Mouse (Mus musculus) hindbrain, embryonic 10.5 days (tissue): ENCODE results near the gene Crybg2. TPM values are rescaled to one million over a fixed set of nuclear protein-coding genes. Genes with fewer than 3 reads are reported as not detected.

Experiments used
- DNase-seq: peaks from one replicate; pipeline ENCODE4 v3.0.0-alpha.2; 2017; ENCODE audit warnings: low spot score
- H3K27ac ChIP-seq: fragments of 300-500 bp; sonication (generic); 2 replicates; pipeline ENCODE4 v1.5.1; 2016; ENCODE audit warnings: mild to moderate bottlenecking, moderate library complexity
- H3K27me3 ChIP-seq: fragments of 300-500 bp; sonication (generic); 2 replicates; pipeline ENCODE4 v1.6.1; 2016; ENCODE audit warnings: mild to moderate bottlenecking; ENCODE audit not compliant: poor library complexity, insufficient read depth, severe bottlenecking
- H3K36me3 ChIP-seq: fragments of 300-500 bp; sonication (generic); 2 replicates; pipeline ENCODE4 v1.6.1; 2016; ENCODE audit warnings: mild to moderate bottlenecking, moderate library complexity
- H3K4me1 ChIP-seq: fragments of 300-500 bp; sonication (generic); replicated peaks from 2 replicates; pipeline ENCODE4 v1.6.1; 2016; ENCODE audit warnings: mild to moderate bottlenecking
- H3K4me3 ChIP-seq: fragments of 300-500 bp; sonication (generic); 2 replicates; pipeline ENCODE4 v1.5.1; 2016; ENCODE audit warnings: mild to moderate bottlenecking, moderate library complexity
- H3K9me3 ChIP-seq: fragments of 300-500 bp; sonication (generic); 2 replicates; pipeline ENCODE4 v1.6.1; 2016; ENCODE audit warnings: mild to moderate bottlenecking, moderate library complexity
- WGBS: fragments of 180-500 bp; shearing (Covaris S2); methylation state at CpG from one replicate; pipeline ENCODE4 v1.1.7; 2016; 5-methylcytosine and 5-hydroxymethylcytosine counted together
- polyA plus RNA-seq: library from polyadenylated mRNA; unstranded; fragments of >200 nt; fragmentation: Nextera tagmentation; extraction: Ambion mirVana; gene quantifications from 2 replicates; pipeline ENCODE4 v1.2.1, GENCODE M21; 2016

Gene Crybg2
- polyA plus RNA-seq, 1 experiment from 2014 or later: 1.6 TPM

- DNase-seq: no peak
- Histone ChIP-seq H3K27me3 (no peaks in the 10 kb centered on the region), H3K4me1 (peaks cover 48% of the 10 kb centered on the region), H3K27ac (peak overlapping the region; percentile 56; the same call in 1 of the 2 replicates), H3K4me3 (no peak overlapping the region), H3K9me3 (no peaks in the 10 kb centered on the region), H3K36me3 (no peaks in the 10 kb centered on the region)
- WGBS: 46% methylated on average over 5 of the region's 5 CpGs
These were observed 47.6 kb downstream of the Crybg2 start for GRCm38 (mm10) chr4:134108196-134108595.

GRCm38 (mm10) chr4:134110653-134111052, 50.0 kb downstream of the Crybg2 start:
- H3K27ac ChIP-seq: 0 out of 2 replicates have a peak overlapping the region, but pooled peaks have one; percentile 30
- peaks cover 61% of the 10 kb centered on the region for H3K4me1 ChIP-seq
- DNase-seq: no peak
- H3K36me3 ChIP-seq: no peaks in the 10 kb centered on the region
- WGBS: 59% methylated on average over 3 of the region's 3 CpGs
- no peaks in the 10 kb centered on the region for H3K9me3 ChIP-seq
- no peaks in the 10 kb centered on the region for H3K27me3 ChIP-seq
- H3K4me3 ChIP-seq: no peak overlapping the region

GRCm38 (mm10) chr4:134112403-134112802, 51.8 kb downstream of the Crybg2 start:
- no peaks in the 10 kb centered on the region for H3K9me3 ChIP-seq
- H3K4me1 ChIP-seq: peaks cover 51% of the 10 kb centered on the region
- no peaks in the 10 kb centered on the region for H3K27me3 ChIP-seq
- no peaks in the 10 kb centered on the region for H3K36me3 ChIP-seq
- H3K27ac ChIP-seq: no peak overlapping the region
- no peak overlapping the region for H3K4me3 ChIP-seq
- DNase-seq: no peak
- WGBS: 84% methylated on average over 6 of the region's 6 CpGs

DNA sequence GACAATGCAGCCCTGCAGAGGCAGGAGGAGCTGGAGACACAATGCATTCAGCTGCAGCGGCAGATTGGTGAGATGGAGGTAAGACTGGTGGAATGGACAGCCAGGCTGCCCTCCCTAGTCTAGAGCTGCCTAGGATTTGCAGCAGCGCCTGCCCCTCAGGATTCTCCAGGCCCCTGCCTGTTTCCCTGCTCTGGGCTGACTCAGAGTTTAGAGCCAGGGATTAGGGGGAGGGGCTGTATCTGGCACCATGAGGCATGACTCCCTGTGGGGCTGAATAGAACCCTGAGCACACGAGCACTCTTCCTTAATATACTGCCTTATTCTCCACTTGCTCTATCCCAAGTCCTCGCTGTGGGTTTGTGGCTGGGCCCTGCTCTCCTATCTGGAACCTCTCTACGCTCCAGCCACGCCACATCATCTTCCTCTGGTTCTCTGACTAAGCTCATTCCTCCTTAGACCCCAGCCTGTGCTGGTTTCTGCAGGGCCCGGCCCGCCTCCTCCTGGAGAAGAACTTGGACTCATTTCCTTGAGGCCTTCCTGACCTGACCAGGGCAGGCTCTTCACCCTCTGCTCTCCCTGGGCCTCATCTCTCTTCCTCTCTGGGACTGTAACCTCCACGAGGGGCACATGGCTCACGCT, 52.9 kb downstream of the Crybg2 start:
- Histone ChIP-seq H3K27me3 (no peaks in the 10 kb centered on the region), H3K36me3 (no peaks in the 10 kb centered on the region), H3K4me3 (no peak overlapping the region), H3K4me1 (peaks cover 49% of the 10 kb centered on the region), H3K27ac (peak overlapping the region; percentile 53), H3K9me3 (no peaks in the 10 kb centered on the region)
- DNase-seq: no peak
- WGBS: 53% methylated on average over 10 of the region's 10 CpGs

DNA sequence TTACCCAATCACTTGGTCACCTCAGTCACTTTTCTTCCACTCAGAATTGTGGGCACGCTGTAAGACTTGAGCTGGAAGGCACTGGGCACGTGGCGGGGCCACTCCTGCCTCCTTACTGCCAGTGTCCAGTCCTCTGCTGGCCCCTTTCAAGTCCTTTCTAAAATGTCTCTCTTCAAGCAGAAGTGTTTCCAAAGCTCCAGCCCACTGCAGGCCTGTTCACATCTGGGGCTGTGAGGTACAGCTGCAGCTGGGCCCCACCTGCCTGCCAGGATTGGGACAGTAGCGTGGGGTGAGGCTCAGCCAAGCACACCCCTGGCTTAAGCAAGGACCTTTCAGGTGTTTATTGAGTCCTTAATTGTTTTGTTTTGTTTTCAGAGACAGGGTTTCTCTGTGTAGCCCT, 53.4 kb downstream of the Crybg2 start:
- no peak for DNase-seq
- no peaks in the 10 kb centered on the region for H3K36me3 ChIP-seq
- H3K4me3 ChIP-seq: no peak overlapping the region
- H3K9me3 ChIP-seq: no peaks in the 10 kb centered on the region
- H3K27me3 ChIP-seq: no peaks in the 10 kb centered on the region
- H3K4me1 ChIP-seq: peaks cover 49% of the 10 kb centered on the region
- peak overlapping the region; percentile 20; the same call in 1 of the 2 replicates for H3K27ac ChIP-seq
- WGBS: 89% methylated on average over 4 of the region's 4 CpGs

DNA sequence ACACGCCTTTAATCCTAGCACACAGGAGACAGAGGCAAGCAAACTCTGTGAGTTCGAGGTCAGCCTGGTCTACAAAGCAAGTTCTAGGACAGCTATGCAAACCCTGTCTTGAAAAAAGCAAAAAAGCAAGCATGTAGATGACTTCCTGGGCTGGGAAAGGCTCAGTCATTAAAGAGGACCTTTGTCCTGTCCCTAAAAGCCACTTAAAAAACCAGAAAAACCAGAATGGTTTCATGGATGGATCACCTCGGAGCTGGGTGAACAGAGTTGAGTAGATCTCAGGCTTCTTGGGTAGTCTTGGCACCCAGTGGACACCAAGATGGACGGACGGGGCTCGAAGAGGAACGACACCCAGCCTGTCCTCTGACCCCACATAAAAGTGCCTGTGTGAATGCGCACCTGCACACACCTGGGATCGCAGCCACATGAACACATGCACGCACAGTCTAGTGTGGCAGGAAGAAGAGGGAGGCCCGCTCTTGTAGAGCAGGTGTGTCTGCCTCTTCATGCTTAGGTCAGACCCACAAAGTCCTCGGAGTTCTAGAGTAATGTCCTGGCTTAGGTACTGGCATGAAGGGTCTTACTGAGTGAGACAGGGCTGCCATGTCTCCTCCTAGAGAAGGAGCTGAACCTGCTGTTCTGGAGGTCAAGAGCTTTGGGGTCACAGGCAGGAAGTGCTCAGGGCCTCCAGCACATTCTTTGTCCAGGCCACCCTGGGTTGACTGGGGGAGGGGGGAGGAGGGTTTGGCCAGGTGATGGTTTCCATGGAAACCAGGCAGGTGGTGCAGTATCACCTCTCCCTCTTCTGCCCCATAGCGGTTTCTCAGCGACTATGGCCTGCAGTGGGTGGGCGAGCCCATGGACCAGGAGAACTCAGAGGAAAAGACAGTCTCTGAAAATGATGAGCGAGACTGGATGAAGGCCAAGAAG, 54.9 kb downstream of the Crybg2 start:
- WGBS: 86% methylated on average over 16 of the region's 16 CpGs
- Histone ChIP-seq H3K4me3 (no peak overlapping the region), H3K4me1 (peaks cover 53% of the 10 kb centered on the region), H3K27ac (peak overlapping the region; percentile 29), H3K36me3 (no peaks in the 10 kb centered on the region), H3K9me3 (no peaks in the 10 kb centered on the region), H3K27me3 (no peaks in the 10 kb centered on the region)
- DNase-seq: no peak

- DNase-seq: no peak
- Histone ChIP-seq H3K36me3 (no peaks in the 10 kb centered on the region), H3K27me3 (no peaks in the 10 kb centered on the region), H3K9me3 (no peaks in the 10 kb centered on the region), H3K4me3 (no peak overlapping the region), H3K27ac (no peak overlapping the region), H3K4me1 (peaks cover 56% of the 10 kb centered on the region)
- 87% methylated on average over 2 of the region's 2 CpGs for WGBS
These were observed 55.9 kb downstream of the Crybg2 start for GRCm38 (mm10) chr4:134116501-134116900.

DNA sequence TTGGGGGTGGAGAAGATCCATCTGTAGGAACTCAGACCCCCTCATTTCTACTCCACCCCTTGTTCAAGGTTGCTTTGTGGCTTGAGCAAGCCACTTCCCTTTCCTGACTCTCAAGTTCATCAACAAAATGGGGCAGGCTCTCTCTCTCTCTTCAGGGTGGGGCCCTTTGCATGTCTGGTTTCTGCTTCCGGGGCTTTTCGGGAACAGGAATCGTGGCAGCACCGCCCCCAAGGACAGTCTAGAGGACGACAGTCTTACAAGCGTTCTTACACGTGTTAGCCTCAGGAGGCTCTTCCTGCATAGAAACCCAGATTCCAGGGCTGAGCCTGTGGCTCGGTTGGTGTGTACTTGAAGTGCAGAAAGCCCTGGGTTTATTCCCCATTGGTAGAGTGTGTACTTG, 56.4 kb downstream of the Crybg2 start:
- H3K4me3 ChIP-seq: no peak overlapping the region
- H3K36me3 ChIP-seq: no peaks in the 10 kb centered on the region
- no peak for DNase-seq
- peaks cover 61% of the 10 kb centered on the region for H3K4me1 ChIP-seq
- H3K9me3 ChIP-seq: no peaks in the 10 kb centered on the region
- H3K27ac ChIP-seq: no peak overlapping the region
- 79% methylated on average over 8 of the region's 8 CpGs for WGBS
- no peaks in the 10 kb centered on the region for H3K27me3 ChIP-seq

DNA sequence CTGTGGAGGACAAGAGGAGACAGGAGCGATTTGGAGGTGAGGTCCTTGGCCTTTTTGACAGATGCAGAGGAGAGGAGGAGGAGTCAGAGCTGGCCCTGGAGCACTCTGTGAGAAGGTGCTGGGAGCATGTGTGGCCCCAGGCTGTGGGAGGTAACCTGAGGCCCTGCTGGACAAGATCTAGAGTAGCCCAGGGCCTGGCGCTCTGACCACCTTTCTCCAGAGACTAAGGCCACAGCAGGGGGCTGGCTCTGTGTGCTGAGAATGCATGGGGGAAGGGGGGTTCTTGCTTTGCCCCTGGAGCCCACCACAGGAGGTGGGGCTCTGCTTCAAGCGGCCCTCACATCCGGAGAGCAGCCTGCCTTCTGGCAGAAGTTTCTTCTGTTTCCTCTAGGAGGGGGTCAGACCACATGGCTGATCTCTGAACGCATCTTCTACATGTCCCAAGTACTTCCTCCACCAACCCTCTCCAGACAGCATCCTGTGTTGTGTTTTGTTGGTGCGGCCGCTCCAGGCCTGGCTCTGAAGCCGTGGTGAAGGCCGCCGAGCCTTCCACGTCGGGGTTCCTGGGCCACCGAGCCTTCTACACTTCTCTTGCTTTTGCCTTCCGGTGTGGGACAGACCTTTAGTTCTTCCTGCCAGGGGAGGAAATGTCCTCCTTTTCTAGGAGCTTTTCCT, 57.6 kb downstream of the Crybg2 start:
- 69% methylated on average over 14 of the region's 14 CpGs for WGBS
- DNase-seq: no peak
- Histone ChIP-seq H3K27me3 (no peaks in the 10 kb centered on the region), H3K4me3 (no peak overlapping the region), H3K36me3 (no peaks in the 10 kb centered on the region), H3K9me3 (no peaks in the 10 kb centered on the region), H3K4me1 (peaks cover 52% of the 10 kb centered on the region), H3K27ac (peak overlapping the region; percentile 53; the same call in 1 of the 2 replicates)

GRCm38 (mm10) chr4:134119042-134119441, 58.4 kb downstream of the Crybg2 start:
- WGBS: 62% methylated on average over 5 of the region's 5 CpGs
- Histone ChIP-seq H3K27ac (peak overlapping the region; percentile 53), H3K4me1 (peaks cover 50% of the 10 kb centered on the region), H3K4me3 (no peak overlapping the region), H3K9me3 (no peaks in the 10 kb centered on the region), H3K27me3 (no peaks in the 10 kb centered on the region), H3K36me3 (no peaks in the 10 kb centered on the region)
- no peak for DNase-seq

- no peaks in the 10 kb centered on the region for H3K27me3 ChIP-seq
- H3K27ac ChIP-seq: peak overlapping the region; percentile 53; the same call in 1 of the 2 replicates
- DNase-seq: peak; percentile 43
- peaks cover 53% of the 10 kb centered on the region for H3K4me1 ChIP-seq
- H3K4me3 ChIP-seq: no peak overlapping the region
- 64% methylated on average over 9 of the region's 9 CpGs for WGBS
- no peaks in the 10 kb centered on the region for H3K9me3 ChIP-seq
- H3K36me3 ChIP-seq: no peaks in the 10 kb centered on the region
These were observed 59.0 kb downstream of the Crybg2 start for GRCm38 (mm10) chr4:134119644-134120043.

- peaks cover 53% of the 10 kb centered on the region for H3K4me1 ChIP-seq
- 80% methylated on average over 6 of the region's 6 CpGs for WGBS
- H3K4me3 ChIP-seq: no peak overlapping the region
- 0 out of 2 replicates have a peak, but pooled peaks cover under 1% of the 10 kb centered on the region for H3K36me3 ChIP-seq
- H3K27ac ChIP-seq: 0 out of 2 replicates have a peak overlapping the region, but pooled peaks have one; percentile 53
- no peak for DNase-seq
- no peaks in the 10 kb centered on the region for H3K27me3 ChIP-seq
- no peaks in the 10 kb centered on the region for H3K9me3 ChIP-seq
These were observed 59.7 kb downstream of the Crybg2 start for GRCm38 (mm10) chr4:134120192-134120805.
